Mouse (Mus musculus) kidney, embryonic 16.5 days (tissue): ENCODE measurements around the gene Morc4. TPM values are rescaled to one million over a fixed set of nuclear protein-coding genes. Genes with fewer than 3 reads are reported as not detected.
A peak's percentile ranks its signal among the peaks of the same experiment; 100 is the strongest.

Experiments
- ATAC-seq: fragments of 200-750 bp; cut with Nextera tagmentation; 2 replicates; pipeline ENCODE4 v1.8.0; 2017; ENCODE audit warnings: moderate TSS enrichment; ENCODE audit not compliant: low FRiP score, low TSS enrichment
- H3K27ac ChIP-seq: fragments of 300-500 bp; sonication (generic); 2 replicates; pipeline ENCODE4 v1.5.1; 2014; ENCODE audit warnings: low read length
- H3K27me3 ChIP-seq: fragments of 300-500 bp; sonication (generic); 2 replicates; pipeline ENCODE4 v1.6.1; 2014; ENCODE audit warnings: low read length, control low read depth, mixed read lengths; ENCODE audit not compliant: insufficient read depth
- H3K36me3 ChIP-seq: fragments of 300-500 bp; sonication (generic); 2 replicates; pipeline ENCODE4 v1.6.1; 2014; ENCODE audit warnings: low read length, control low read depth, mixed read lengths; ENCODE audit not compliant: insufficient read depth
- H3K4me1 ChIP-seq: fragments of 300-500 bp; sonication (generic); 2 replicates; pipeline ENCODE4 v1.6.1; 2014; ENCODE audit warnings: low read length, control low read depth, mixed read lengths; ENCODE audit not compliant: insufficient read depth
- H3K4me2 ChIP-seq: fragments of 300-500 bp; sonication (generic); replicated peaks from 2 replicates; pipeline ENCODE4 v1.6.1; 2014; ENCODE audit warnings: low read depth, low read length
- H3K4me3 ChIP-seq: fragments of 300-500 bp; sonication (generic); 2 replicates; pipeline ENCODE4 v1.5.1; 2014; ENCODE audit warnings: mild to moderate bottlenecking, low read length
- H3K9ac ChIP-seq: fragments of 300-500 bp; sonication (generic); replicated peaks from 2 replicates; pipeline ENCODE4 v1.6.1; 2014; ENCODE audit warnings: low read length
- H3K9me3 ChIP-seq: fragments of 300-500 bp; sonication (generic); 2 replicates; pipeline ENCODE4 v1.6.1; 2016; ENCODE audit warnings: low read length, control low read depth
- WGBS: fragments of 180-500 bp; shearing (Covaris S2); extraction: QIAGEN DNeasy Blood & Tissue Kit; methylation state at CpG from one replicate; pipeline ENCODE4 v1.1.7; 2014; 5-methylcytosine and 5-hydroxymethylcytosine counted together
- polyA plus RNA-seq: library from polyadenylated mRNA; unstranded; fragments of >200 nt; fragmentation: Nextera tagmentation; extraction: Ambion mirVana; gene quantifications from 2 replicates; pipeline ENCODE4 v1.2.1, GENCODE M21; 2015

Morc4 gene
- polyA plus RNA-seq: 11.1 and 15.0 TPM in 2 replicates

DNA sequence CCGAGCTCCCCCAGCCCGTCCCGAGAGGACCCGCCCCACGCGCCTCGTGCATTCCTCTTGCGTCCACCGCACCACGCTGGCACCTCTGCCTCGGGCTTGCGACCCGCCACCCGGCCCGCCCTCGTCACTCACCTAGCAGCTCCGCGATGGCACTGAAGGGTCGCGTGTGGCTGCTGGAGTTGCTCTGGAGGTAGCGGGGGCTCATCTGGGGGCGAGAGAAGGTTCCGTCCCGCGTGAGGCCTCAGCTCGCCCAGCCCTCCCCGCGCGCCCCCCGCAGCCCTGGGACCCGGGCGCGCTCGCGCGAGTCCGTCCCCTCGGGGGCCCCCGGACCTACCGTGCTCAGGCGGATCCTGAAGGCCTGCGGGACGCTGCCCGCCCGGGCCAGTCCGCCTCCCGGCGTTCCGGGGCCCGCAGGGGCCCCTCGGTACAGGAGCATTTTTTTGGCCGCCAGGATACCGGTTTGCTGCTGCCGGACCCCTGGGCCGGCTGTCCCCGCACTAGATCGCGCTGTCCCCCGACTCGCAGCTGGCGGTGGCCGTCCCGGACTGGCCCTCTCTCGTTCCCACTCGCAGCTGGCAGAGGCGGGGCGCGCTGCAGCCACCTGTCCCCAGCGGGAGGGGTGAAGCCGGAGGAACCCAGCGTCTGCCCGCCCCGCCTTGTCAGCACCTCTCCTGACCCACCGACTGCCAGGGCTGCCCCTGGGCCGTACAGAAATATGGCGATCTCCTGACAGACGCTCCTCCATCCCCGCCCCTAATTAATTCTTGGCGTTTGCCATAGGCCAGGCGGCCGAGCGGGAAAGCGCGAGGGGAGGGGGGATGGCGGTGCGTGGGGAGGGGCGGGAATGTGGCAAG is at the start of gene Morc4:
Gene Morc4 (minus strand): TSS at position 740 of the 854 bp plus-strand sequence.
- Histone ChIP-seq H3K36me3 (no peaks in the 10 kb centered on the region), H3K4me3 (peak within 1 kb of the TSS; percentile 61), H3K9me3 (no peaks in the 10 kb centered on the region), H3K27me3 (peaks cover 3% of the 10 kb centered on the region; the same call in 1 of the 2 replicates), H3K4me1 (0 out of 2 replicates have a peak, but pooled peaks cover 3% of the 10 kb centered on the region), H3K4me2 (peak within 1 kb of the TSS; percentile 75), H3K27ac (no peak within 1 kb of the TSS), H3K9ac (peak within 1 kb of the TSS; percentile 69)
- peak; percentile 96 for ATAC-seq
- 28% methylated on average over 70 of the region's 87 CpGs for WGBS

DNA sequence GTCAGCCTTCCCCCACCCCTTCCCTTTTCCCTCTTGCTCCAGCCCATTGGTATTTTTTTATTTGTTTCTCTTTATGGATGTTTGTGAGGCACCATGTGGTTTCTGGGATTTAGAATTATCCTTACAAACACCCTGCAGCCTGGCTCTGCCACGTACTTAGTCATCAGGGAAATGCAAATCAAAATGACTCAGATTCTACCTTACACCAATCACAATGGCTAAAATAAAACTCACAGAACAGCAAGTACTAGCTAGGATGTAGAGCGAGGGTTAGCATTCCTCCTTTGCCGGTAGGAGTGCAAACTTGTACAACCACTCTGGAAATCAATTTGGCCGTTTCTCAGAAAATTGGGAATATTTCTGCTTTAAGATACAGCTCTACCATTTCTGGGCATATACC is 49.1 kb upstream of the Morc4 start:
- Histone ChIP-seq H3K9ac (no peak overlapping the region), H3K4me2 (no peak overlapping the region), H3K4me1 (no peaks in the 10 kb centered on the region), H3K27me3 (no peaks in the 10 kb centered on the region), H3K27ac (no peak overlapping the region), H3K4me3 (no peak overlapping the region), H3K9me3 (no peaks in the 10 kb centered on the region), H3K36me3 (no peaks in the 10 kb centered on the region)
- no peak for ATAC-seq
- WGBS: 85% methylated on average over 4 of the region's 4 CpGs

DNA sequence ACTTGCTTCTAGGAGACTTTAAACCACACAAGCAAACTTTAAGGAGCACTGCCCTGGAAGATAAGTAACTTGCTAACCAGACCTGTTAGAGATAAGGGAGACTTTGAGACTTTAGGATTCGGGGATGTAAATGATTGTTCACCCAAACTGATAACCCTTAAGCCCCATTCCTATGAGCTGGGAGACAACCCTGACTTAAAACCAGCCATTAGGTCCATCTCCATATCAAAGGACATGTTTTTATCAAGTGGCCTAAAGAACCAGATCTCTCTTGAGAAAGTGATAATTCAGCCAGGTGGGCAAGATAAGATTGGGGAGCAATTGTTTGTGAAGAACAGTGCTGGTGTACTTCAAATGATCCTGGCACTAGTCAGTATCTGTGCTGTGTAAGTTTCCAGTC is 19.9 kb upstream of the Morc4 start:
- Histone ChIP-seq H3K4me3 (no peak overlapping the region), H3K9ac (no peak overlapping the region), H3K27ac (no peak overlapping the region), H3K27me3 (peaks cover 2% of the 10 kb centered on the region; the same call in 1 of the 2 replicates), H3K36me3 (no peaks in the 10 kb centered on the region), H3K4me2 (no peak overlapping the region), H3K4me1 (no peaks in the 10 kb centered on the region), H3K9me3 (no peaks in the 10 kb centered on the region)
- WGBS: 76% methylated on average over 1 of the region's 1 CpGs
- ATAC-seq: no peak

DNA sequence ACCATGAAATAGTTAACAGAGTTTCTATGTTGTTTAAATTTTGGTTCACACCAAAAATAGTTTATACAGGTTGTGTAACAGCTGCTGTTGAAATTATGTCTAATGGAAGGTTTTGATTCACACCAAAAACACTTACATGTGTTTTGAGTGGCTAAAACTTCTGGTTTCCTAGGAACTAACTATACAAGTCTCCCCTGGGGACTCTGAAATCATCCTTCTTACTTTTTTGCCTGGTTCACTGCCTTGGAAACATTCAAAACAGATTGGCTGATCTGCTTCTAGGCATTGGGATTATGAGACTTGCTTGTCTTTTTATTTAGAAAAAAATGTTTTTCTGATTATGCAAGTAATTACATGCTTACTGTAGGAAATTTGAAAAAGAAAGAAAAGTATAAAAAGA is 11.7 kb upstream of the Morc4 start:
- no peak overlapping the region for H3K27ac ChIP-seq
- H3K9me3 ChIP-seq: no peaks in the 10 kb centered on the region
- H3K9ac ChIP-seq: no peak overlapping the region
- H3K4me2 ChIP-seq: no peak overlapping the region
- no peak for ATAC-seq
- no peaks in the 10 kb centered on the region for H3K36me3 ChIP-seq
- no peaks in the 10 kb centered on the region for H3K4me1 ChIP-seq
- H3K4me3 ChIP-seq: no peak overlapping the region
- H3K27me3 ChIP-seq: peaks cover 5% of the 10 kb centered on the region; the same call in 1 of the 2 replicates

DNA sequence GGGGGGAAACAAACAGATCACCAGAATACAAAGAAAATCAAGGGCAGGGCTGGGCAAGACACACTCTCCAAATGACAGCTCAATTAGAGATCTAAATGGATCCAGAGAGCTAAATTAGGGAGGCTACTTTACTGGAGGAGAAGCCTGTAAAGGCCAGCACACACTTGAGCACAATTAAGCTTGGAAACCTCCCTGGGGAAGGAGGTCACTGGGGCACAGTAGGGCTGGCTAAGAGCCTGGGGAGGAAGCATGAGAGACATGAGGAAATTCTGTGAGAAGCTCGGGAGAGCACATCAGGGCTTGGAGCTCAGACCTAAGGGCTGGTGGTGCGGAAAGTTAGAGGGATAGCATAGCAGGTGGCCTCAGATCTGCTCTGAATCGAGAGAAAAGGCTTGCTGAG is 6.5 kb upstream of the Morc4 start:
- H3K9me3 ChIP-seq: no peaks in the 10 kb centered on the region
- 35% methylated on average over 3 of the region's 3 CpGs for WGBS
- no peaks in the 10 kb centered on the region for H3K4me1 ChIP-seq
- no peak for ATAC-seq
- H3K27me3 ChIP-seq: peaks cover 4% of the 10 kb centered on the region; the same call in 1 of the 2 replicates
- H3K9ac ChIP-seq: no peak overlapping the region
- no peak overlapping the region for H3K4me3 ChIP-seq
- no peak overlapping the region for H3K4me2 ChIP-seq
- H3K36me3 ChIP-seq: no peaks in the 10 kb centered on the region
- no peak overlapping the region for H3K27ac ChIP-seq

DNA sequence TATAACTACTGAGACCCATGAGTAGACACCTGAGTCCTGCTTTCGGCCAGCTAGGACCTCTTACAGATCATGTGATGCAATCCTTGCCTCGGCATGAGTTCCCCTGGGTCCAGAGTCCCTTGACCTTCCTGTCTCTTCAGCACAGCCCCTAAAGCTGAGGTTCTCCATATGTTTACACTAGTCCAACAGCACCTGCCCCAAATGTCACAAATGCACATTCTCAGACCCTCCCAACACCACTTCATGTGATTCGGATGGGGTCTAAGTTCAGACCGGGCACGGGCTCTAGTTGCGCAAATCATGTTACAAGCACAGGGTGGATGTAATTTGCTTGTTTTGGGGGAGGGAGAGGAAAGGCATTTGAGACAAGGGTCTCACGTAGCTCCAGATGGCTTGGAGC is 5.6 kb upstream of the Morc4 start:
- no peaks in the 10 kb centered on the region for H3K4me1 ChIP-seq
- no peaks in the 10 kb centered on the region for H3K36me3 ChIP-seq
- H3K4me3 ChIP-seq: no peak overlapping the region
- no peak overlapping the region for H3K9ac ChIP-seq
- peaks cover 6% of the 10 kb centered on the region; the same call in 1 of the 2 replicates for H3K27me3 ChIP-seq
- H3K9me3 ChIP-seq: no peaks in the 10 kb centered on the region
- H3K4me2 ChIP-seq: no peak overlapping the region
- ATAC-seq: no peak
- 57% methylated on average over 7 of the region's 7 CpGs for WGBS
- no peak overlapping the region for H3K27ac ChIP-seq

DNA sequence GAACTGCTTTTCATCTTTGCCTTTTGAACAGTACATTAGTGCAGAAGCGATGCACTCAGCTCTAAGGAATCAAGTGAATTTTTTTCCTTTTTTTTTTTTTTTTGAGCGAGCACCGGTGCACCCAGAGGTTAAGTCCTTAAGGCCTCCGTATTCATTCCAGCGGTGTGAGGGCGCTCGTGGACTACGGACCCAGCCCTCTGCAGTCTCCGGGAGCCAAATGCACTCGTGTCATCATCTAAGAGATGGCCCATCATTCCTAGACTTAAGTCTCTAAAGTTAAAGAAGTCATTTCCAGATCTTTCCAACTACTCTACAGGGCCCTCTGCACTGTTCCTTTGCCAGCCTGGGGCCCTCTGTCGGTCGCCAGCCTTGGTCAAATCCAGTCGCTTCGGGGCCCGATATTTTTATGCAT is 1.2 kb downstream of the Morc4 start:
- peak overlapping the region; percentile 75 for H3K4me2 ChIP-seq
- 0 out of 2 replicates have a peak, but pooled peaks cover 3% of the 10 kb centered on the region for H3K4me1 ChIP-seq
- WGBS: 26% methylated on average over 15 of the region's 15 CpGs
- ATAC-seq: peak; percentile 58
- peaks cover 3% of the 10 kb centered on the region; the same call in 1 of the 2 replicates for H3K27me3 ChIP-seq
- H3K9ac ChIP-seq: peak overlapping the region; percentile 69; the same call in 1 of the 2 replicates
- peak overlapping the region; percentile 61 for H3K4me3 ChIP-seq
- H3K27ac ChIP-seq: no peak overlapping the region
- H3K36me3 ChIP-seq: no peaks in the 10 kb centered on the region
- H3K9me3 ChIP-seq: no peaks in the 10 kb centered on the region

DNA sequence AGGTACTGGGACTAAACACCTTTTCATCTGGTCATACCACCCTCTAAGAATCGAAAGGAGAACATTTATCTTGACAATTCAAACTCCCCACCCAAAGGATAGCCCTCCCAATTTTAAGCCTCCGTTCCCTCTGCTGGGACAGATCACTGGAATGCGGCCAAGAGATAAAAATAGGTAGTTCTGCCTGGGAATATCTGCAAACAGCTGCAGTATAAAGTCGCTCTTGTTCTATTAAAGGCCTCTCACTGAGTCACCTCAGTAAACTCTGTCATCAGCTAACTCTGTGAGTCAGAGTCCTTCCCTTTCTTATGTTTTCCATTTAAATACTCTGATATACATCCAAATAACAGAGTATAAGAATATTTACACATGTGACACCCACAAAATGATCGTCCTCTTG is 12.1 kb downstream of the Morc4 start:
- Histone ChIP-seq H3K4me3 (no peak overlapping the region), H3K27ac (no peak overlapping the region), H3K9ac (no peak overlapping the region), H3K4me2 (no peak overlapping the region), H3K9me3 (no peaks in the 10 kb centered on the region), H3K4me1 (no peaks in the 10 kb centered on the region), H3K36me3 (no peaks in the 10 kb centered on the region), H3K27me3 (no peaks in the 10 kb centered on the region; the same call in 1 of the 2 replicates)
- 75% methylated on average over 5 of the region's 5 CpGs for WGBS
- no peak for ATAC-seq

DNA sequence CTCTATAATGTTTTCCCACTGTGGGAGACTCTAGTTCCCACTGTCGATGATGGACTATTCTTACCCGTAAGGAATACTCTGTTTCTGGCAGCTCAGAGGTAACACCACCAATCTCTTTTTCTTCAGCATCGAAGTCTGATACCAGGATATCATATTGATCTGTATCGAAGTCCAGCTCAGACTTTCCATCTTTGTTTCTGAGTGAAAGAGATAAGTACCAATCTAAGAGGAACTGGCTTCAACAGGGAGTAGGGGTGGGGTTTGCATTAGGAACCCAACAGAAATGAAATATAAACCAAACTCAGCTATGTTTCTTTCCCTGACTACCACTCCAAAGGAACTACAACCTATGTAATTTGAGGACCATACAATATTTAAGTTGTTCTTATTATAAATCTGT is 16.7 kb downstream of the Morc4 start:
- Histone ChIP-seq H3K4me1 (no peaks in the 10 kb centered on the region), H3K4me3 (no peak overlapping the region), H3K36me3 (no peaks in the 10 kb centered on the region), H3K9ac (no peak overlapping the region), H3K27me3 (no peaks in the 10 kb centered on the region; the same call in 1 of the 2 replicates), H3K27ac (no peak overlapping the region), H3K9me3 (no peaks in the 10 kb centered on the region), H3K4me2 (no peak overlapping the region)
- ATAC-seq: no peak
- 94% methylated on average over 4 of the region's 4 CpGs for WGBS

DNA sequence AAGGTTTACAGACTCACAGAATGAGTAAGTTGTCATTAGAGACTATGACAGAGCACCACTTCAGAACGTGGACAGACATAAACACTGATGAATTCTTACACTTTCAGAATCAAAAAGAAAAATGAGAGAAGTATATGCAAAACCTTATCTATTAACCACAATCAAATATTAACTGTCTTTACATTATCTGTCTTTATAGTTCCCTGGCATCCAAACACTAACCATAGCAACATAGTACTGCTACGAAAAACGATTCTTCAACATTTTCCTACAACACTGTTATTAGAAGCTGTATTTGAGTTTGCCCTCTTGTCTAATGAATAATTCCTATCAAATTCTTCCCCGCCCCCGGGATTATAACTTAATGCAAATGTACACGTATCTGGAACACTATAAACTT is 30.4 kb downstream of the Morc4 start:
- Histone ChIP-seq H3K27ac (no peak overlapping the region), H3K4me3 (no peak overlapping the region), H3K4me1 (no peaks in the 10 kb centered on the region), H3K9ac (no peak overlapping the region), H3K27me3 (peaks cover 7% of the 10 kb centered on the region; the same call in 1 of the 2 replicates), H3K9me3 (no peaks in the 10 kb centered on the region), H3K36me3 (no peaks in the 10 kb centered on the region), H3K4me2 (no peak overlapping the region)
- WGBS: 87% methylated on average over 6 of the region's 6 CpGs
- ATAC-seq: no peak
